Mouse (Mus musculus) heart, embryonic 11.5 days (tissue): ENCODE results near the gene Enpep. TPM values are rescaled to one million over a fixed set of nuclear protein-coding genes. Genes with fewer than 3 reads are reported as not detected.

Experiments
- ATAC-seq: fragments of 200-750 bp; cut with Nextera tagmentation; replicated peaks from 2 replicates; pipeline ENCODE4 v1.8.0; 2017; ENCODE audit warnings: moderate library complexity; ENCODE audit not compliant: insufficient number of reproducible peaks, low FRiP score, low TSS enrichment
- H3K27ac ChIP-seq: fragments of 300-500 bp; sonication (generic); 2 replicates; pipeline ENCODE4 v1.5.1; 2014; ENCODE audit warnings: mild to moderate bottlenecking, low read depth, low read length
- H3K27me3 ChIP-seq: fragments of 300-500 bp; sonication (generic); 2 replicates; pipeline ENCODE4 v1.6.1; 2014; ENCODE audit warnings: mild to moderate bottlenecking, low read length, mixed read lengths; ENCODE audit not compliant: control insufficient read depth, insufficient read depth
- H3K36me3 ChIP-seq: fragments of 300-500 bp; sonication (generic); 2 replicates; pipeline ENCODE4 v1.6.1; 2014; ENCODE audit warnings: mild to moderate bottlenecking, low read length, moderate library complexity, mixed read lengths; ENCODE audit not compliant: control insufficient read depth, insufficient read depth
- H3K4me1 ChIP-seq: fragments of 300-500 bp; sonication (generic); 2 replicates; pipeline ENCODE4 v1.6.1; 2014; ENCODE audit warnings: low read length; ENCODE audit not compliant: control insufficient read depth, insufficient read depth
- H3K4me2 ChIP-seq: fragments of 300-500 bp; sonication (generic); 2 replicates; pipeline ENCODE4 v1.6.1; 2014; ENCODE audit warnings: mild to moderate bottlenecking, moderate library complexity
- H3K4me3 ChIP-seq: fragments of 300-500 bp; sonication (generic); 2 replicates; pipeline ENCODE4 v1.5.1; 2014; ENCODE audit warnings: low read depth, low read length
- H3K9ac ChIP-seq: fragments of 300-500 bp; sonication (generic); 2 replicates; pipeline ENCODE4 v1.6.1; 2014; ENCODE audit warnings: mild to moderate bottlenecking, low read depth, low read length, moderate library complexity
- H3K9me3 ChIP-seq: fragments of 300-500 bp; sonication (generic); replicated peaks from 2 replicates; pipeline ENCODE4 v1.6.1; 2016; ENCODE audit warnings: low read length; ENCODE audit not compliant: control insufficient read depth
- WGBS: fragments of 180-500 bp; shearing (Covaris S2); extraction: QIAGEN DNeasy Blood & Tissue Kit; methylation state at CpG from one replicate; pipeline ENCODE4 v1.1.7; 2014; ENCODE audit not compliant: insufficient replicate concordance; 5-methylcytosine and 5-hydroxymethylcytosine counted together
- polyA plus RNA-seq: library from polyadenylated mRNA; unstranded; fragments of >200 nt; fragmentation: Nextera tagmentation; extraction: Ambion mirVana; gene quantifications from 2 replicates; pipeline ENCODE4 v1.2.1, GENCODE M21; 2014

The Enpep gene
- polyA plus RNA-seq, 1 experiment from 2014 or later, result 12.9 TPM

DNA sequence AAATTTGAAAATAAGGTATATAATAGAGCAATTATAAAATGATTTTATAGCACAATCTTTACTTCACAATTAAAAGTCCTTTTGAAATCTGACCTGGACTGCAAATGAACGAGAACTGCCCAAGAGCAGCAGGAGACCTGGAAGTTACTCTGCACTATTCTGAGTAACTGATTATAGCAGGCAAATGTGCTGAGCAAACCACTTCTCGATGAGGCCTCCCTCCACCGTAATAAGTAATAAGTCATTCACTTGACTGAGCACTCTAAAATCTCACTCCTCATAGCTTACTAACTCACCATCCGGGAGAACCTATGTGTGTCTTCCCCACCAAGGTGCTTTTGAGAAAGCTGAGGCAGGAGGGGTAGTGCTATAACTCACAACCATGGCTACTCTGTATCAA, 4.5 kb downstream of the Enpep start:
- Histone ChIP-seq H3K4me1 (peaks cover 10% of the 10 kb centered on the region), H3K9me3 (no peaks in the 10 kb centered on the region), H3K27me3 (no peaks in the 10 kb centered on the region), H3K36me3 (no peaks in the 10 kb centered on the region), H3K9ac (no peak overlapping the region), H3K4me2 (no peak overlapping the region), H3K4me3 (no peak overlapping the region), H3K27ac (no peak overlapping the region)
- WGBS, result 82% methylated on average over 4 of the region's 4 CpGs
- ATAC-seq, result no peak

DNA sequence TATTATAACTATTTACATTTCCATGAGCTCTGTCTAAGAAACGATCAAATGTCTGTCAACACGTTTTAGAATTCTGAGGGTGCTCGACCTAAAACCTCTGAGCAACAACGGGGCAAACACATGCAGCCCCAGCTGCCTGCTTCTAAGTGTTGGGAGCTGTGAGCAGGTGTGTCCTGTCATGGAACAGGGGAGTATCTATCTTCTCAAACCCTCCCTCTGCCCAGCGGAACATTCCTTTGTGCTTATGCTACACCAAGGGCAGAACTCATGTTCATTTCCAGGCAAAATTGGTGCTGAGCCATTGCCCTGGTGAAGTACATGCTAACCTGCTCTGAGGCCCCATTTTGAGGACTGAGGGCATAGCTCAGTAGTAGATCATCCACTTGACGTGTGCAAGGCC, 10.9 kb downstream of the Enpep start:
- no peak overlapping the region for H3K9ac ChIP-seq
- H3K4me2 ChIP-seq, result no peak overlapping the region
- H3K36me3 ChIP-seq, result no peaks in the 10 kb centered on the region
- 47% methylated on average over 6 of the region's 6 CpGs for WGBS
- H3K27ac ChIP-seq, result no peak overlapping the region
- H3K4me3 ChIP-seq, result no peak overlapping the region
- H3K27me3 ChIP-seq, result no peaks in the 10 kb centered on the region
- H3K9me3 ChIP-seq, result no peaks in the 10 kb centered on the region
- 0 out of 2 replicates have a peak, but pooled peaks cover 2% of the 10 kb centered on the region for H3K4me1 ChIP-seq
- no peak for ATAC-seq

DNA sequence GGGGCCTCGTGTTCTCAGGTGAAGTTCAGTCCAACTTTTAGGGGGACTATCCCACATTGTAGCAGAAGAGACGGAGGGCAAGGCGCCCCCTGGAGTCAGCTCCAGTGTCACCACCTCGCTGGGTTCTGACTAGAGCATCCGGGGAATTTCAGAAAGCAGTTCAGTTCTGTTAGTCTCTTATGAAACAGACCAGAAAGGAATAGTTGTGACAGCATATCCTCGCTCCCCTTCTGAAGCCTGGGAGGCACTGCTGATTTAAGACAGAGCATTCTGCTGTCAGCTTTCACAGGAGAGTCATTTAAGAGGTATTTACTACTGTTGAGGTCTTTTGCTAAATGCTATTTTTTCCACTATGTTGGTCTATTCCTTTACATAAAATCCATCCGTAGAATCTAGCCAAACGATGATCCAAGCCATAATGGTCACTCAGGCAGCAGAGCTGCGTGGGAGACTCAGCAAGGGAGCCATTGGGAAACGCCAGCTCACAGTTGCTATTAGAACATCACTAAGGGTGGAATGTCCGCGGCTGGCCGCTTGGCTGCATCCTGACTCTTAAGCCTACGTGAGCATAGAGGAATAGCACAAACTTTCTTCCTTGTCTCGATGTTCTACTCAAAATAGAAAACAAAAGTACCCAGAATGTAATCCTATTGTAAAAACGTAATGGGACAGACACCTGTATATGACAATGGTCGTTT, 15.3 kb downstream of the Enpep start:
- Histone ChIP-seq H3K4me2 (no peak overlapping the region), H3K4me1 (no peaks in the 10 kb centered on the region), H3K27me3 (no peaks in the 10 kb centered on the region), H3K27ac (no peak overlapping the region), H3K36me3 (no peaks in the 10 kb centered on the region), H3K9me3 (no peaks in the 10 kb centered on the region), H3K9ac (no peak overlapping the region), H3K4me3 (no peak overlapping the region)
- 75% methylated on average over 17 of the region's 17 CpGs for WGBS
- no peak for ATAC-seq

- Histone ChIP-seq H3K9me3 (no peaks in the 10 kb centered on the region), H3K4me2 (no peak overlapping the region), H3K27me3 (no peaks in the 10 kb centered on the region), H3K9ac (no peak overlapping the region), H3K36me3 (no peaks in the 10 kb centered on the region), H3K27ac (no peak overlapping the region), H3K4me1 (no peaks in the 10 kb centered on the region), H3K4me3 (no peak overlapping the region)
- no peak for ATAC-seq
- 83% methylated on average over 7 of the region's 7 CpGs for WGBS
Observed at GRCm38 (mm10) chr3:129313671-129314415, 18.7 kb downstream of the Enpep start.

GRCm38 (mm10) chr3:129313221-129313620, 19.3 kb downstream of the Enpep start:
- Histone ChIP-seq H3K9ac (no peak overlapping the region), H3K27ac (no peak overlapping the region), H3K27me3 (no peaks in the 10 kb centered on the region), H3K4me1 (no peaks in the 10 kb centered on the region), H3K36me3 (no peaks in the 10 kb centered on the region), H3K4me2 (no peak overlapping the region), H3K9me3 (no peaks in the 10 kb centered on the region), H3K4me3 (no peak overlapping the region)
- 69% methylated on average over 2 of the region's 2 CpGs for WGBS
- ATAC-seq, result no peak

GRCm38 (mm10) chr3:129312511-129312910, 20.0 kb downstream of the Enpep start:
- Histone ChIP-seq H3K27ac (no peak overlapping the region), H3K4me3 (no peak overlapping the region), H3K36me3 (no peaks in the 10 kb centered on the region), H3K4me2 (no peak overlapping the region), H3K27me3 (no peaks in the 10 kb centered on the region), H3K9ac (no peak overlapping the region), H3K9me3 (no peaks in the 10 kb centered on the region), H3K4me1 (no peaks in the 10 kb centered on the region)
- whole genome bisulfite sequencing, result 88% methylated on average over 8 of the region's 8 CpGs
- ATAC-seq, result no peak

- 85% methylated on average over 8 of the region's 8 CpGs for WGBS
- ATAC-seq, result no peak
Observed at GRCm38 (mm10) chr3:129311951-129312350, 20.6 kb downstream of the Enpep start.

GRCm38 (mm10) chr3:129309926-129310325, 22.6 kb downstream of the Enpep start:
- H3K36me3 ChIP-seq, result no peaks in the 10 kb centered on the region
- no peaks in the 10 kb centered on the region for H3K4me1 ChIP-seq
- no peak overlapping the region for H3K9ac ChIP-seq
- H3K27ac ChIP-seq, result no peak overlapping the region
- ATAC-seq, result no peak
- H3K27me3 ChIP-seq, result no peaks in the 10 kb centered on the region
- H3K4me2 ChIP-seq, result no peak overlapping the region
- H3K4me3 ChIP-seq, result no peak overlapping the region
- H3K9me3 ChIP-seq, result no peaks in the 10 kb centered on the region
- WGBS, result 57% methylated on average over 5 of the region's 5 CpGs

More at GRCm38 (mm10) chr3:129311951-129312350, 20.6 kb downstream of the Enpep start:
- H3K4me3 ChIP-seq, result no peak overlapping the region
- H3K4me2 ChIP-seq, result no peak overlapping the region
- H3K36me3 ChIP-seq, result no peaks in the 10 kb centered on the region
- no peaks in the 10 kb centered on the region for H3K27me3 ChIP-seq
- H3K9me3 ChIP-seq, result no peaks in the 10 kb centered on the region
- no peak overlapping the region for H3K9ac ChIP-seq
- H3K4me1 ChIP-seq, result no peaks in the 10 kb centered on the region
- no peak overlapping the region for H3K27ac ChIP-seq
